Mouse (Mus musculus): ENCODE results near the gene Ccdc87.

DNA sequence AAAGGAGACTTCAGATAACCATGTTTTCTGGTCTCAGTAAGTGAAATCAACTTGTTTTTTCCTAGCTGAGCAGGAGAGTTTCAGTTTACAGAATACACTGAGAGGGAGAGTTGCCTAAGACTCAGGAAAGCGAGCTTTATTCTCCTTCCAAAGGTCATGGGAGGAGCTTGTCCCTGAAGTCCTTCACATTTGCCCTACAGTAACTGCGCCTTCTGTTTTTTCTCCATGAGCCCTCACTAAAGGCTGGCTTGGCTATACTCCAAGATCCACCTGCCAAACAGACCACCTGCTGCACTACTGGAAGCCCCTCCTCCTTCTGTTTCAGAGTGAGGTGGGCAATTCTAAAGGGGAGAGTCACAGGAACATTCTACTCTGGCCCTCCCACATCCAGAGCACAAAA lies 3.1 kb upstream of the Ccdc87 start:
- TF ChIP-seq POLR2A (IDR thresholded peaks at IDR 0.05; ENCODE audit: borderline replicate concordance, extremely low read depth, low read depth, low read length) (no peak), CTCF (IDR thresholded peaks at IDR 0.05; ENCODE audit: insufficient read depth, low read length) (no peak)
